Mouse (Mus musculus) limb, embryonic 12.5 days (tissue): ENCODE results near the gene Depp1. TPM values are rescaled to one million over a fixed set of nuclear protein-coding genes. Genes with fewer than 3 reads are reported as not detected.
A peak's percentile ranks its signal among the peaks of the same experiment; 100 is the strongest.

ENCODE experiments used
- ATAC-seq: fragments of 200-750 bp; cut with Nextera tagmentation; 2 replicates; pipeline ENCODE4 v1.8.0; 2017; ENCODE audit warnings: low read depth, moderate TSS enrichment; ENCODE audit not compliant: insufficient number of reproducible peaks, insufficient read depth, low FRiP score, low TSS enrichment
- H3K27ac ChIP-seq: fragments of 300-500 bp; sonication (generic); 2 replicates; pipeline ENCODE4 v1.5.1; 2016; ENCODE audit warnings: mild to moderate bottlenecking, moderate library complexity
- H3K27me3 ChIP-seq: fragments of 300-500 bp; sonication (generic); 2 replicates; pipeline ENCODE4 v1.6.1; 2016; ENCODE audit warnings: mild to moderate bottlenecking, moderate library complexity
- H3K36me3 ChIP-seq: fragments of 300-500 bp; sonication (generic); 2 replicates; pipeline ENCODE4 v1.6.1; 2016; ENCODE audit warnings: mild to moderate bottlenecking, moderate library complexity
- H3K4me1 ChIP-seq: fragments of 300-500 bp; sonication (generic); replicated peaks from 2 replicates; pipeline ENCODE4 v1.6.1; 2016
- H3K4me2 ChIP-seq: fragments of 300-500 bp; sonication (generic); 2 replicates; pipeline ENCODE4 v1.6.1; 2016; ENCODE audit warnings: mild to moderate bottlenecking, moderate library complexity
- H3K4me3 ChIP-seq: fragments of 300-500 bp; sonication (generic); replicated peaks from 2 replicates; pipeline ENCODE4 v1.5.1; 2016; ENCODE audit warnings: mild to moderate bottlenecking
- H3K9ac ChIP-seq: fragments of 300-500 bp; sonication (generic); replicated peaks from 2 replicates; pipeline ENCODE4 v1.6.1; 2016; ENCODE audit warnings: mild to moderate bottlenecking, moderate library complexity
- H3K9me3 ChIP-seq: fragments of 300-500 bp; sonication (generic); 2 replicates; pipeline ENCODE4 v1.6.1; 2016; ENCODE audit warnings: mild to moderate bottlenecking, moderate library complexity
- WGBS: fragments of 180-500 bp; shearing (Covaris S2); methylation state at CpG from one replicate; pipeline ENCODE4 v1.1.7; 2016; 5-methylcytosine and 5-hydroxymethylcytosine counted together
- polyA plus RNA-seq: library from polyadenylated mRNA; unstranded; fragments of >200 nt; fragmentation: Nextera tagmentation; extraction: Ambion mirVana; gene quantifications from 2 replicates; pipeline ENCODE4 v1.2.1, GENCODE M21; 2016

Depp1 gene
- polyA plus RNA-seq, 1 experiment from 2014 or later = 19.9 TPM

DNA sequence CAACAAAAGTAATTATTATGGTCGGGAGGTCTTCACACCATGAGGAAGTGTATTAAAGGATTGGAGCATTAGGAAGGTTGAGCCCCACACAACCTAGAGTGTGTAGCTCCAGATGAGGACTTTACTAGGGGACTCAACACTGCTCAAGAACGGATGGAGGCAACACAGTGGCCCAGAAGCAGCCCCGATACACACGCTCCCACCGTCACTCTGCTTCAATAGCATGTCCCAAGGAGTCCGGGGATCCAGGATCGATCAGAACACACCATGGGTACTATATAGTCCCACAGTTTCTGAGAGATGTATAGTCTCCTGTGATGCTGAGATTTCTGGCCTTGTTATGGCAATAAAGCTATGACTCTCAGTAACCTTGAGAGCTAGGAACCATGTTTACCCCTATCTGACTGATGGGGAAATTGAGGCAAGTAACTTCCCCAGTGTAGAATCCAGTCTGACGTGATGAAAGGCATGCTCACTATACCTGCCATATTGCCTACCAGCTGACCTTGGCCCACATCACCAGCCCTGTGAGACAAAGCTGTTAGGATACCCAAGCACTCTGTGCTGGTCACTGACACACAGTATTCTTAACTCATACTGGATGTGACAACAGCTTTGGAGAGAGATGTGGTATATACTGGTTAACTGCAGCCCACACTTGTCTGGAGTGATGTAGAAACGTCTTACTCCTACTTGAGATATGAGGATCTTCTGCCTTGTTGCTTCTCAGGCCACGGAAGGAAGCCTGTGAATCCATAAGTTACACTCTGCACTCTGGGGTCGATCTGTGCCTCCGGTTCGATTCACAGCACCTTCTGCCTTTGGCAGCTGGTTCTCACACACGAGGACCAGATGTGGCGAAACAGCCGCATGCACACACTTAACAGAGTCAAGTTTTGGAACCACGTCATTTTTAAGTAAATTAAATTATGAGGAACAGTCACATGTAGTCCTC, 16.4 kb upstream of the Depp1 start:
- no peak overlapping the region for H3K4me3 ChIP-seq
- no peaks in the 10 kb centered on the region for H3K36me3 ChIP-seq
- peaks cover 6% of the 10 kb centered on the region; the same call in 1 of the 2 replicates for H3K4me1 ChIP-seq
- H3K27me3 ChIP-seq = no peaks in the 10 kb centered on the region
- ATAC-seq = no peak
- H3K9me3 ChIP-seq = no peaks in the 10 kb centered on the region
- H3K27ac ChIP-seq = no peak overlapping the region
- H3K9ac ChIP-seq = no peak overlapping the region
- 89% methylated on average over 17 of the region's 17 CpGs for WGBS
- H3K4me2 ChIP-seq = no peak overlapping the region

DNA sequence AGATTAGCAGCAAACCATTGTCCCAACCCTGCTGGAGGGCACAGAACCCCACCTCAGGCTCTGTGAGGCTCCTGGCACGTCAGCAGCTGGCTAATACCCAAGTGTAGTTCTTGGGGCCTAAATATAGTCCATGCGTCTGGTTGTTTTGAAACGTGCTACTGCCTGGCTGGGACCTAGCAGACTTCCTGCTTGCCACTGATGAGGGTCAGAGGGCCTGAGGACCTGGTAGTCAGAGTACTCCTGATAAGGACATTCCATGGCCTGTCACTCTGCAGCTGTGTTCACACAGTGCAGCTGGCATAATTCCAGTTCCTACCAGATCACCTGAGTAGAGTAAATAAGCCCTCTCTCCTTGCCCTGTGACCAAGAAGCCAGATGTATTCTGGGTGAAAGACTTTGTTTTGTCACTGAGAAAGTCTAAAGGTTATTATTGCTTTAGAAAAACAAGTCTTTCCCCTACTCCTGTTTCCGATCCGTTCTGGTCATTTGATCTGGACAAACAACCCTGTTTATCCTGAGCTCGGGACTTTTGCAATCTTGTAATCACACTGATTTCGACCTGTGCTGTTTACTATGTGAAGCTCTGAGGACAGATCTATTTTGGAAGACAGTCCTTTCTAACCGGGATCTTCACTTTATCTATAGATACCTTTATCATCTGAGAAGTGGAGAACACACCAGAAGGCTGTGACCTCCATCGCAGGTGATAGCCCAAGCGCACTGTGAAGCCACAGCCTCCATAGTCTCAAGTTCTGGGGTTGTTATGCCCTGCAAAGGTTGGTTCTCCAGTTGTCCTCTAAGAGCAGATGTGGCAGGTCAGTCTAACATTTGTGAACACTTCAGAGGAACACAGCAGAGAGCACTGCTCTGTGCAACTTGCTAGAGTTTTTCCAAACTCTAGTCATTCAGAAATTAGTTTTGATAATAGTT, 14.9 kb upstream of the Depp1 start:
- peak overlapping the region; percentile 59; the same call in 1 of the 2 replicates for H3K27ac ChIP-seq
- no peak overlapping the region for H3K4me3 ChIP-seq
- H3K9me3 ChIP-seq = no peaks in the 10 kb centered on the region
- H3K4me1 ChIP-seq = peaks cover 6% of the 10 kb centered on the region; the same call in 1 of the 2 replicates
- H3K36me3 ChIP-seq = no peaks in the 10 kb centered on the region
- 67% methylated on average over 10 of the region's 10 CpGs for WGBS
- no peak overlapping the region for H3K4me2 ChIP-seq
- ATAC-seq = peak; percentile 56; the same call in 1 of the 2 replicates
- H3K27me3 ChIP-seq = no peaks in the 10 kb centered on the region
- H3K9ac ChIP-seq = no peak overlapping the region

DNA sequence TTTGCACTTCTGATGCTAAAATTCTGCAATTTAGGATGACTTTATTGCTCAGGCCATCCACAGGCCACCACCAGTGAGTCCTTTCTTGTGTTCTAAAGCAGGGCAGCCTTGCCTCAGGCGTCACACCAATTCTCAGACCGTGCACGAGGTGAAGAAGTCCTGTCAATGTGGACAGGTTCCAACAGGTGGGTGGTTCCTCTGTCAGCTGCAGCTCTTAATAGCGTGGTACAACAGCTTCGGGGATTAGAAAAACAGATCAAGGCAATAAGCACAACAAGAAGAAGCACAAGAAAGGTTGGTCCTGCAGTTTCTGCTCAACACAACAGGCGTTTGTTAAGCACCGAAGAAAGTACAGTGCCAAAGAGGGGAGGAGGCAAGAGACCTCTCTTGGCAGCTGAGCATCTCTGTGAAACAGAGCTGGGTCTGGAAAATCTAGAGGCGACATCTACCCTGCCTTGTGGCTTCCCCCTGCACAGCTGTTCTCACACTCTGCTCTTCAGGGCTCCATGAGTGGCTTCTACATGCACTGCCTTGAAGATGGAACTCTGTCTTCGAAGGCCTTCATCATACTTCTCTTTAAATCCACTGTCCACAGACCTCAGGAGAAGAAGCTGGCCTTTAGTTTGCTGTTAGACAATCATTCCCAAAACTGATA, 13.7 kb upstream of the Depp1 start:
- H3K4me2 ChIP-seq = no peak overlapping the region
- 70% methylated on average over 9 of the region's 9 CpGs for WGBS
- H3K9ac ChIP-seq = no peak overlapping the region
- H3K4me3 ChIP-seq = no peak overlapping the region
- 0 out of 2 replicates have a peak overlapping the region, but pooled peaks have one; percentile 41 for H3K27ac ChIP-seq
- H3K9me3 ChIP-seq = no peaks in the 10 kb centered on the region
- no peaks in the 10 kb centered on the region for H3K36me3 ChIP-seq
- H3K4me1 ChIP-seq = peaks cover 6% of the 10 kb centered on the region; the same call in 1 of the 2 replicates
- no peak for ATAC-seq
- no peaks in the 10 kb centered on the region for H3K27me3 ChIP-seq

DNA sequence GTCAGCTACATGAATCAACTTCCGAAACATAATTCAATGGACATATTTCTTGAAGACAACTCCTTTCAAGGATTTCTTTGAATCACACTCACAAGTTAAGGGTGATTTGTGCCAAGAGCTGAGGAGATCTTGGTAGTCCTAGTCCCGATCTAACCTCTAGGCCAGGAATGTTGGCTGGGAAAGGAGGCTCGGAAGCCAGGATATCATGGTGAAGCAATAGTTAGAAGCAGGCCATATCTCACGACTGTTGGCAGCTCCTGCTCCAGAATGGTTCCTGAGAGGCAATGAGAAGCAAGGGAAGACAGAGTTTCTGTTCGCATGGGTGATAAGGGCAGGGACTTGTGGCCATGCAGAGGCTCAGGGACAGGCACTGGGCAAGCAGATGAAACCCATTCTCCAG, 12.9 kb upstream of the Depp1 start:
- no peak for ATAC-seq
- no peak overlapping the region for H3K4me3 ChIP-seq
- no peaks in the 10 kb centered on the region for H3K36me3 ChIP-seq
- H3K4me1 ChIP-seq = peaks cover 6% of the 10 kb centered on the region; the same call in 1 of the 2 replicates
- H3K27me3 ChIP-seq = no peaks in the 10 kb centered on the region
- 90% methylated on average over 5 of the region's 5 CpGs for WGBS
- no peak overlapping the region for H3K4me2 ChIP-seq
- H3K9ac ChIP-seq = no peak overlapping the region
- no peak overlapping the region for H3K27ac ChIP-seq
- no peaks in the 10 kb centered on the region for H3K9me3 ChIP-seq

DNA sequence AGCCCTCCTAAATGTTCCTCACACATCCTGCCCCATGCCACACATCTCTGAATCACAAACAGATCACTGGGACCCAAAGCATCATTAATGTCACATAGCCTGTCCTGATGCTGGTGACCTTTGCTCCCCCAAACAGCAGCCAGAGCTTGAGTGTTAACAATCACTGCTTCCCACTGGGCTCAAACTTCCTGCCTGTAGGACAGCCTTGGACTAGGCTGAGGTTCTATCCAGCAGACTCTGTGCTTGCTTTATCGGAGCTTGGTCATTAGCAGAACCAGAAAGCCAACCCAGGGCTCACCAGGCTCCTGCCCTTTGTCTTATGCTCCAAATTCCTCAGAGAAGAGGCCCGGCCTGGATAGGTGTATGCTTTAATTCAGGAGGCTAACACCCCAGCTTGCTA, 11.5 kb upstream of the Depp1 start:
- no peak overlapping the region for H3K27ac ChIP-seq
- H3K4me3 ChIP-seq = no peak overlapping the region
- no peak for ATAC-seq
- H3K9me3 ChIP-seq = no peaks in the 10 kb centered on the region
- WGBS = 72% methylated on average over 2 of the region's 2 CpGs
- no peaks in the 10 kb centered on the region for H3K27me3 ChIP-seq
- H3K4me1 ChIP-seq = peaks cover 6% of the 10 kb centered on the region; the same call in 1 of the 2 replicates
- H3K9ac ChIP-seq = no peak overlapping the region
- no peak overlapping the region for H3K4me2 ChIP-seq
- no peaks in the 10 kb centered on the region for H3K36me3 ChIP-seq

DNA sequence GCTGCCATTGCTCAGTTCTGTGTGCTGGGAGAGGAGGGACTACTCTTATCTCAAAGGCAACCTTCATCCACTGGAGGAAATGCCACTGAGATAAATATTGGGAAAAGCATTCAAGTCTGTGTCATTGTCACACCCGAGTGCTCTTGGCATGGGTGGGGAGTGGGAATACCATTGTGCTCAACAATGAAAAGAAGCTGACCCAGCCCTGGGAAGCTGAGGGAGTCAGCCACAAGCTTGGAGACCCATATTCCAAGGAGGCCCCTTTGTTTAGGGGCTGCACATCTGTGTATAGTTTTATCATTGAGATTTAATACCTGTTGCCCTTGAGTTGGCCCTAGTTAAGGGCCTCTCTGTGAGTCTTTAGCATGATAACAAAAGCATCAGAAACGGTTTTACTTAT, 10.7 kb upstream of the Depp1 start:
- ATAC-seq = no peak
- Histone ChIP-seq H3K9me3 (no peaks in the 10 kb centered on the region), H3K4me2 (no peak overlapping the region), H3K27ac (no peak overlapping the region), H3K9ac (no peak overlapping the region), H3K4me3 (no peak overlapping the region), H3K4me1 (peaks cover 6% of the 10 kb centered on the region; the same call in 1 of the 2 replicates), H3K36me3 (no peaks in the 10 kb centered on the region), H3K27me3 (no peaks in the 10 kb centered on the region)
- WGBS = 84% methylated on average over 2 of the region's 2 CpGs

DNA sequence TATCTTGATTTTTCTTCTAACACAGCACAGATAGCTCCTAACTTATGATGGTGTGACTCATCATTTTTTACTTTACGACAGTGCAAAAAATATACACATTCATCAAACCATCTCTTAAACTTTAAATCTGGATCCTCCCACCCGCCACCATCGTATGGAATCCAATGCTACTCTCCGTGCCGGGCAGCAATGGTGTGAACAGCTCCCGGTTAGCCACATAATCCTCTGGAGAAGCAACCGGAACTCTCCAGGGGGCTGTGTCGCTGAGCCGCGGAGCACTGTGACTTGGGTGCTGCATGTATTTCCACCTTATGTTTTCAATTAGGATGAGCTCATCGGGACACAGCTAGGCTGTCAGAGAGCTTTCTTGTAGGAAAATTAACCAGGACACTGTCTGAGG, 7.5 kb upstream of the Depp1 start:
- H3K4me2 ChIP-seq = no peak overlapping the region

DNA sequence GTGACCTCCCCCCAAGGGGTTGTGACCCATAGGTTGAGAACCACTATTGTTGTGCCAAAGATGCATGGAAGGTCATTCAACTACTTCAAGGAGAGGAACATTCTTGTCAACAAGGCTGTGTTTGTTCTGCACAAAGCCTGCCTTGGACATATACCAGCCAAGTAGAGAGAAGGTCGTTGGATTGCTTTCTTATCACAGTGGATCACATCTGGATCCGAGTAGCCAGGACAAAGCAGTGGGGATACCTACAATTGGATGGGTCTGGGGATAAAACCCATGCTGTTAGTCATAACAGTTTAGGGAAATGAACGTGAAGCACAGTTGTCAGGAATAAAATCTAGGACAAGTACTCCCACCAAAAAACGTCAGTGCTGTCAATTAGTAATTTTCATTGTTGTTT, 6.5 kb upstream of the Depp1 start:
- no peak overlapping the region for H3K9ac ChIP-seq
- no peaks in the 10 kb centered on the region for H3K36me3 ChIP-seq
- no peaks in the 10 kb centered on the region for H3K27me3 ChIP-seq
- no peak overlapping the region for H3K4me3 ChIP-seq
- H3K4me1 ChIP-seq = no peaks in the 10 kb centered on the region
- ATAC-seq = no peak
- H3K27ac ChIP-seq = no peak overlapping the region
- no peak overlapping the region for H3K4me2 ChIP-seq
- 73% methylated on average over 4 of the region's 4 CpGs for WGBS
- no peaks in the 10 kb centered on the region for H3K9me3 ChIP-seq

More for the DNA sequence above, 7.5 kb upstream of the Depp1 start:
- Histone ChIP-seq H3K4me1 (no peaks in the 10 kb centered on the region), H3K9ac (no peak overlapping the region), H3K27me3 (no peaks in the 10 kb centered on the region), H3K27ac (no peak overlapping the region), H3K4me3 (no peak overlapping the region), H3K9me3 (no peaks in the 10 kb centered on the region), H3K36me3 (no peaks in the 10 kb centered on the region)
- no peak for ATAC-seq
- WGBS = 74% methylated on average over 11 of the region's 11 CpGs

DNA sequence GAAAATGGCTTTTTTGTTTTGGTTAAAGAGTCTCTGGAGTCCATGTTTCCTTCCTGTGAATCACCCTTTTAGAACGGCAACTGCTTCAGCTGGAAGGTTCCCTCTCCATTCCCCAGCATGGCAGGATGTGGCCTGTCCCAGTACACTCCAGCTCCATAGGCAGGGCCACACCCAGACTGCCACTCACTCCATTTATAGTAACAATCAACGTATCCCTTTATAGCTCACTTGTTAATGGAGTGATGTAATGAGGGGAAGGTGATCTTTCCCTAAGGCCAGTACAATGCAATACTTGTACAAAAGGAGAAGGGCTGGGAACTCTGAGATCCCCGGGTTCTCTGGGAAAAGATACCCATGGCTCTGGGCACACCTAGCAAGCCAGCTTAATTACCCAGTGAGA, 6.1 kb upstream of the Depp1 start:
- 59% methylated on average over 3 of the region's 3 CpGs for WGBS
- Histone ChIP-seq H3K4me1 (no peaks in the 10 kb centered on the region), H3K27ac (no peak overlapping the region), H3K4me3 (no peak overlapping the region), H3K27me3 (no peaks in the 10 kb centered on the region), H3K36me3 (no peaks in the 10 kb centered on the region), H3K4me2 (no peak overlapping the region), H3K9ac (no peak overlapping the region), H3K9me3 (no peaks in the 10 kb centered on the region)
- ATAC-seq = no peak

DNA sequence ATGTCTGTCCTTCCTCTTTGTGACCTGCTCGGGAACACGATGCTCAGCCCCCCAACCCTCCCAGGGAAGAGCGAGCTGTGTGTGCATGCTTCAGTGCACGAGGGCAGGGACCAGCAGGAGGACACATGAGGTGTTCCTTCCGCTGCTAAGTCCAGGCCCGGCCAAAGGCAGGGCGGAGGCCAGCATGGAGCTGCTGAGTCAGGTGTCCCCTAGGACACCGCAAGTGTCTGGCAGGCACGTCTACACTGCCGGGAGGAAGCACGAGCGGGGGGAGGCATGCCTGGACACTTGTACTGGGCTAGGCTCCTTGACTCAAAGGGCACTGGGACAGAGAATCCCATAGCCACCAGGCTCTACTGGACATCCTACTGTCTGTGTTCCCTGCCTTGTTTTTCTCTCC, 2.6 kb upstream of the Depp1 start:
- no peak overlapping the region for H3K9ac ChIP-seq
- peaks cover 12% of the 10 kb centered on the region for H3K27me3 ChIP-seq
- no peak for ATAC-seq
- H3K4me1 ChIP-seq = peaks cover 8% of the 10 kb centered on the region
- H3K9me3 ChIP-seq = no peaks in the 10 kb centered on the region
- H3K36me3 ChIP-seq = no peaks in the 10 kb centered on the region
- H3K27ac ChIP-seq = no peak overlapping the region
- 81% methylated on average over 12 of the region's 12 CpGs for WGBS
- no peak overlapping the region for H3K4me3 ChIP-seq
- H3K4me2 ChIP-seq = no peak overlapping the region

DNA sequence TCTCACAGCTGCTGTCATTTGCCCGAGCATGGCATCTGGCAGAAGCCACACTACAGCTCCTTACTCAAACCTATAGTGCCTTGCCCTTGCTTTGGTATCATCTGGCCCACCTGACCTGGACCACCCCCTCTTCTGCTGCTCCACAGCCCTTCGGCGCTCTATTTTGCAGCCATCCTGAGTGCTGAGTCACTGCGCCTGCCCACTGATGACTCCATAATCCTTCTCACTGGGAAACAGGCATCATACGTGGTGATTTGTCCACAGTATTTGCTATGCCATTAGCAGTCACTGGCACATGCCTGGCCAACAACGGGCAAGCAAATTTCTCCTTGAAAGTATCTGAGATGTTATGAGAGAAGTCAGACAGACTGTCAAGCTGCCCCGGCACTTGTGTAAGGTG, 598 bp upstream of the Depp1 start:
- Histone ChIP-seq H3K27ac (no peak overlapping the region), H3K4me2 (no peak overlapping the region)

More for the DNA sequence above, 598 bp upstream of the Depp1 start:
- no peak overlapping the region for H3K9ac ChIP-seq
- H3K36me3 ChIP-seq = no peaks in the 10 kb centered on the region
- WGBS = 91% methylated on average over 7 of the region's 7 CpGs
- H3K27me3 ChIP-seq = peaks cover 12% of the 10 kb centered on the region
- no peak for ATAC-seq
- H3K4me3 ChIP-seq = no peak overlapping the region
- peaks cover 8% of the 10 kb centered on the region for H3K4me1 ChIP-seq
- no peaks in the 10 kb centered on the region for H3K9me3 ChIP-seq
